Mouse (Mus musculus): ENCODE results near the gene Tmx4. TPM values are rescaled to one million over a fixed set of nuclear protein-coding genes. Genes with fewer than 3 reads are reported as not detected.

Tmx4 gene
- 42.0 TPM for total RNA-seq (2023)

GRCm38 (mm10) chr2:134643514-134644300 is at the start of gene Tmx4:
TSS of gene Tmx4 (minus strand) at chr2:134644145.

GRCm38 (mm10) chr2:134554221-134554727 is 89.7 kb downstream of the Tmx4 start, which contains the start of gene Hao1:
TSS of gene Hao1 (minus strand) at chr2:134554368.

Other genes with a start within 250 kb of the Tmx4 start
- not detected for gene Hao1, start 89.8 kb downstream of the Tmx4 start, total RNA-seq (2023)
- gene Plcb1, start 141.9 kb upstream of the Tmx4 start, total RNA-seq (2023), result 0.09 TPM